Mouse (Mus musculus): ENCODE measurements around the gene Foxr2. TPM values are rescaled to one million over a fixed set of nuclear protein-coding genes. Genes with fewer than 3 reads are reported as not detected.

Foxr2 gene
- 0.07 and 0.11 TPM in 2 replicates for polyA plus RNA-seq (2014; fragmentation: Nextera tagmentation; extraction: Ambion mirVana)

GRCm38 (mm10) chrX:153118486-153118885, at the start of gene Foxr2:
Foxr2 (plus strand) TSS chrX:153118786.
- 0 out of 2 replicates have a peak, but pooled peaks cover 2% of the 10 kb centered on the region for H3K27me3 ChIP-seq (ENCODE audit: control insufficient read depth, insufficient read depth, low read length)

DNA sequence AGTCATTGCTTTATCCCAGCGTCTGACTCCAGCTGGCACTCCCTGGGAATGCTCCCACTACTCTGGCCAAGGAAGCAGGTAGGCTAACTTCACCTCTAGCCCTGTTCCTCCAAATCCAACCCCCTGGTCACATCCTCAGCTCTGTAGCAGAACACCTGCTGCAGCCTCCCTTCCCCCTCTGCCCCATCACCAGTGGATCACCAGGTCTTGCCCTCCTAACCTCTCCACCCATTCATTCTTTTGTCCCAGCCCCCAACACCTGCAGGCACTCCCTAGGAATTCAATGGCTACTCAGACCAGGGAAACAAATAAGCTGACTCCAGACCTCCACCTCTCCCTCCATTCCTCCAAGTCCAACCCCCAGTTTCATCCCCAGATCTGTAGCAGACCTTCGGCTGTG, 427 bp downstream of the Foxr2 start:
- ATAC-seq (ENCODE audit: insufficient number of reproducible peaks, low FRiP score, low TSS enrichment, low read depth), result no peak
- Histone ChIP-seq H3K27ac (replicated peaks; ENCODE audit: low read depth, low read length) (no peak overlapping the region), H3K36me3 (ENCODE audit: control insufficient read depth, insufficient read depth, low read length) (no peaks in the 10 kb centered on the region), H3K27me3 (ENCODE audit: control insufficient read depth, insufficient read depth, low read length) (0 out of 2 replicates have a peak, but pooled peaks cover 2% of the 10 kb centered on the region), H3K9me3 (ENCODE audit: control insufficient read depth, low read length) (no peaks in the 10 kb centered on the region), H3K9ac (ENCODE audit: low read length) (no peak overlapping the region), H3K4me2 (ENCODE audit: low read depth, severe bottlenecking) (no peak overlapping the region), H3K4me1 (ENCODE audit: control insufficient read depth, insufficient read depth, low read length) (no peaks in the 10 kb centered on the region), H3K4me3 (ENCODE audit: low read depth, low read length) (no peak overlapping the region)
- no peak for DNase-seq (ENCODE audit: low spot score)
- WGBS, result 36% methylated on average over 2 of the region's 2 CpGs

More at GRCm38 (mm10) chrX:153118486-153118885, at the start of gene Foxr2:
- ATAC-seq (ENCODE audit: insufficient number of reproducible peaks, low FRiP score, low TSS enrichment, low read depth), result no peak
- Histone ChIP-seq H3K4me3 (ENCODE audit: low read depth, low read length) (no peak within 1 kb of the TSS), H3K9ac (ENCODE audit: low read length) (no peak within 1 kb of the TSS), H3K27ac (replicated peaks; ENCODE audit: low read depth, low read length) (no peak within 1 kb of the TSS), H3K36me3 (ENCODE audit: control insufficient read depth, insufficient read depth, low read length) (no peaks in the 10 kb centered on the region), H3K4me1 (ENCODE audit: control insufficient read depth, insufficient read depth, low read length) (no peaks in the 10 kb centered on the region), H3K4me2 (ENCODE audit: low read depth, severe bottlenecking) (no peak within 1 kb of the TSS), H3K9me3 (ENCODE audit: control insufficient read depth, low read length) (no peaks in the 10 kb centered on the region)
- 15% methylated on average over 2 of the region's 3 CpGs for WGBS
- no peak for DNase-seq (ENCODE audit: low spot score)

DNA sequence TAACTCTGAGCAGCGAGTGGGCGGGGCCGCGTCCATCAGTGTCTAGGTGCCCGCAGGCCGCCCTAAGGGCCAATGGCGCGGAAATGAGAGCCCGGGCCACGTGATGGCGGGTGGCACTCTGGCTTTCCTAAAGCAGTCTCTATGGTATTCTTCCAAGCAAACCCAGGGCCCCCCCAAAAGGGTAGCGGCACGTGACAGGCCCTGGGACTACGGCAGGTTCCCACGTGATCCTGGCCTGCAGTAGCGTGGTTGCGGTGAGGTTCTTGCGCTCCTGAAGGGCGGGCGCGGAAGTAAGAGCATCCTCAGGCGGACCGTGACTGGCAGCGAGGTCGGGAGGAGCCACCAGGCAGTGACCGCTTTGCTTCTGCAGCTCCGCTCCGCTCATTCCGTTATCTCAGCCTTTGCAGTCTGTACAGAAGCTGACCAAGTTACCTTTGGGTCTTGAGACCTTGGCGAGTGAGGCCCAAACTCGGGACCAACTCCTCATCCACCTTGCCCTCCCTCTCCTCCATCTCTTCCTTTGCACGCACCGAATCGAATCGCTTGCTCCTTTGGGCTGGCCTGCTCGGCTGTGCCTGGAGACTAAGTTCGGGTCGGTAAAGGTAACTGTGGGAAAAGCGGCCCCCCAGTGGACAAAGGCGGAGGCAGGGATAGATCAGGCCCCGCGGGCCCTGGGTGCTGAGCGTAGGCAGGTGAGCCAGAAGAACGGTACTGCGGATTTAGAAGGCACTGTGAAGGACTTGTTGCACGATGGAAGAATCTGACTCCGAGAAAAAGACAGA, 21.3 kb downstream of the Foxr2 start, which contains the start of gene Rragb:
TSS of gene Rragb (plus strand) at position 248 of the 782 bp plus-strand sequence.
- peak; percentile 81 for DNase-seq (ENCODE audit: low spot score)
- Histone ChIP-seq H3K9me3 (ENCODE audit: control insufficient read depth, low read length) (no peaks in the 10 kb centered on the region), H3K27ac (replicated peaks; ENCODE audit: low read depth, low read length) (no peak within 1 kb of the TSS), H3K36me3 (ENCODE audit: control insufficient read depth, insufficient read depth, low read length) (no peaks in the 10 kb centered on the region), H3K4me1 (ENCODE audit: control insufficient read depth, insufficient read depth, low read length) (no peaks in the 10 kb centered on the region), H3K4me2 (ENCODE audit: low read depth, severe bottlenecking) (peak within 1 kb of the TSS; percentile 27), H3K9ac (ENCODE audit: low read length) (peak within 1 kb of the TSS; percentile 56), H3K27me3 (ENCODE audit: control insufficient read depth, insufficient read depth, low read length) (peaks cover 6% of the 10 kb centered on the region; the same call in 1 of the 2 replicates), H3K4me3 (ENCODE audit: low read depth, low read length) (peak within 1 kb of the TSS; percentile 35)
- 17% methylated on average over 47 of the region's 47 CpGs for WGBS
- ATAC-seq (ENCODE audit: insufficient number of reproducible peaks, low FRiP score, low TSS enrichment, low read depth), result peak; percentile 99

DNA sequence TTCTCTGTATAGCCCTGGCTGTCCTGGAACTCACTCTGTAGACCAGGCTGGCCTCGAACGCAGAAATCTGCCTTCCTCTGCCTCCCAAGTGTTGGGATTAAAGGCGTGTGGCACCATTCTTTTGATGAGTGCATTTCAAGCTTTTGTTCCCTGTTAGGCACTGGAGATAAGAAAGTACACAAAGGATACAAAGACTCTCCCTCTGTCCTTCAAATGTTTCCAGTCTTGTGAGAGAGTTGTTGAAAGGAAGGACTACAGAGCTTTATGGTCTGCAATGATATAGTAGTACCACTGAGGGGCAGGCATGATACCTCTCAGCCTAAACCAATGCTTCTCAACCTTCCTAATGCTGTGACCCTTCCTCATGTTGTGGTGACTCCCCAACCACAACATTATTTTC, 24.1 kb downstream of the Foxr2 start:
- Histone ChIP-seq H3K4me1 (ENCODE audit: control insufficient read depth, insufficient read depth, low read length) (no peaks in the 10 kb centered on the region), H3K36me3 (ENCODE audit: control insufficient read depth, insufficient read depth, low read length) (no peaks in the 10 kb centered on the region), H3K4me3 (ENCODE audit: low read depth, low read length) (no peak overlapping the region), H3K9me3 (ENCODE audit: control insufficient read depth, low read length) (no peaks in the 10 kb centered on the region), H3K27ac (replicated peaks; ENCODE audit: low read depth, low read length) (no peak overlapping the region), H3K4me2 (ENCODE audit: low read depth, severe bottlenecking) (no peak overlapping the region), H3K9ac (ENCODE audit: low read length) (no peak overlapping the region), H3K27me3 (ENCODE audit: control insufficient read depth, insufficient read depth, low read length) (peaks cover 6% of the 10 kb centered on the region; the same call in 1 of the 2 replicates)
- DNase-seq (ENCODE audit: low spot score) (no peak), ATAC-seq (ENCODE audit: insufficient number of reproducible peaks, low FRiP score, low TSS enrichment, low read depth) (no peak)
- 87% methylated on average over 3 of the region's 3 CpGs for WGBS

DNA sequence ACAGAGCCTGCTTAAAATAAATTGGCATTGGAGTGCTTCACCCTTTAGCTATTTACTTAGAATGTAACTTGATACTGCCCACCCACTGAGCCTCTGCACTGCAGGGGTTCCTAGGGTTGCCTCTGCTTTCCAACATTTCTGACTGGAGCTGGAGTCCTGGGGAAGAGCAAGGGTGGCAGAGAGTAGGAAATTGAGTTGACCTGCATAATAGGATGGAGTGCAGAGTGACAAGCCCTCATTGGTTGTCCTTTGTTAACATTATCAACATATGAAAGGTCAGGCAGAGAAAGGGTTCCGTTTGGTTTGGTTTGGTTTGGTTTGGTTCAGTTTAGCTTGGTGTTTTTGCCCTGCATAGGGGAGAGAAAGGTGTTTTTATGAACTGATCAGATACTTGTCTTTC, 33.2 kb downstream of the Foxr2 start:
- DNase-seq (ENCODE audit: low spot score), result no peak
- WGBS, result 44% methylated on average over 1 of the region's 1 CpGs
- no peak overlapping the region for H3K4me3 ChIP-seq (ENCODE audit: low read depth, low read length)

DNA sequence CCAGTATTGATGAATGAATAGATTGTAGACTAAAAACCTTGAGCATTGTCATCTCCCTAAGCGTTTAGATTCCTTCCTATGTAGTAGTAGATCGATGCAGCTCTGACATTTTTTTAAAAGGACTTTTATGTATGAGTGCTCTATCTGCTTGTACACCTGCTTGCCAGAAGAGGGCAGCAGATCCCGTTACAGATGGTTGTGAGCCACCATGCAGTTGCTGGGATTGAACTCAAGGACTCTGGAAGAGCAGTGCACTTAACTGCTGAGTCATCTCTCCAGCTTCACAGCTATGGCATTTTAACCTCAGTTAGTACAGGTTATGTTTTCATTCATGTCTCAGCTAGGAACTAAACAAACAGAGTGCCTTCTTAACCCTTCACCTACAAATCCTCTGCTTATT, 36.7 kb downstream of the Foxr2 start:
- WGBS, result 48% methylated on average over 3 of the region's 3 CpGs
- Histone ChIP-seq H3K4me1 (ENCODE audit: control insufficient read depth, insufficient read depth, low read length) (no peaks in the 10 kb centered on the region), H3K4me3 (ENCODE audit: low read depth, low read length) (no peak overlapping the region), H3K9me3 (ENCODE audit: control insufficient read depth, low read length) (no peaks in the 10 kb centered on the region), H3K27me3 (ENCODE audit: control insufficient read depth, insufficient read depth, low read length) (no peaks in the 10 kb centered on the region), H3K4me2 (ENCODE audit: low read depth, severe bottlenecking) (no peak overlapping the region), H3K27ac (replicated peaks; ENCODE audit: low read depth, low read length) (no peak overlapping the region), H3K36me3 (ENCODE audit: control insufficient read depth, insufficient read depth, low read length) (no peaks in the 10 kb centered on the region), H3K9ac (ENCODE audit: low read length) (no peak overlapping the region)
- DNase-seq (ENCODE audit: low spot score) (peak; percentile 40), ATAC-seq (ENCODE audit: insufficient number of reproducible peaks, low FRiP score, low TSS enrichment, low read depth) (no peak)

More for the DNA sequence above, 33.2 kb downstream of the Foxr2 start:
- H3K4me1 ChIP-seq (ENCODE audit: control insufficient read depth, insufficient read depth, low read length), result no peaks in the 10 kb centered on the region
- ATAC-seq (ENCODE audit: insufficient number of reproducible peaks, low FRiP score, low TSS enrichment, low read depth), result no peak
- H3K4me2 ChIP-seq (ENCODE audit: low read depth, severe bottlenecking), result no peak overlapping the region
- H3K9ac ChIP-seq (ENCODE audit: low read length), result no peak overlapping the region
- no peaks in the 10 kb centered on the region for H3K27me3 ChIP-seq (ENCODE audit: control insufficient read depth, insufficient read depth, low read length)
- H3K27ac ChIP-seq (replicated peaks; ENCODE audit: low read depth, low read length), result no peak overlapping the region
- H3K36me3 ChIP-seq (ENCODE audit: control insufficient read depth, insufficient read depth, low read length), result no peaks in the 10 kb centered on the region
- H3K9me3 ChIP-seq (ENCODE audit: control insufficient read depth, low read length), result no peaks in the 10 kb centered on the region

- H3K4me2 ChIP-seq (ENCODE audit: low read depth, severe bottlenecking), result no peak overlapping the region
- WGBS, result 15% methylated on average over 1 of the region's 1 CpGs
- ATAC-seq (ENCODE audit: insufficient number of reproducible peaks, low FRiP score, low TSS enrichment, low read depth) (no peak), DNase-seq (ENCODE audit: low spot score) (peak; percentile 22)
- no peak overlapping the region for H3K9ac ChIP-seq (ENCODE audit: low read length)
- H3K36me3 ChIP-seq (ENCODE audit: control insufficient read depth, insufficient read depth, low read length), result no peaks in the 10 kb centered on the region
- H3K9me3 ChIP-seq (ENCODE audit: control insufficient read depth, low read length), result no peaks in the 10 kb centered on the region
- H3K4me1 ChIP-seq (ENCODE audit: control insufficient read depth, insufficient read depth, low read length), result no peaks in the 10 kb centered on the region
- H3K27ac ChIP-seq (replicated peaks; ENCODE audit: low read depth, low read length), result no peak overlapping the region
- no peak overlapping the region for H3K4me3 ChIP-seq (ENCODE audit: low read depth, low read length)
- H3K27me3 ChIP-seq (ENCODE audit: control insufficient read depth, insufficient read depth, low read length), result no peaks in the 10 kb centered on the region
Measured at GRCm38 (mm10) chrX:153174786-153175185, 56.2 kb downstream of the Foxr2 start.

GRCm38 (mm10) chrX:153182221-153182620, 63.6 kb downstream of the Foxr2 start:
- 100% methylated on average over 2 of the region's 2 CpGs for WGBS
- Histone ChIP-seq H3K27ac (replicated peaks; ENCODE audit: low read depth, low read length) (no peak overlapping the region), H3K4me1 (ENCODE audit: control insufficient read depth, insufficient read depth, low read length) (no peaks in the 10 kb centered on the region), H3K4me2 (ENCODE audit: low read depth, severe bottlenecking) (no peak overlapping the region), H3K27me3 (ENCODE audit: control insufficient read depth, insufficient read depth, low read length) (no peaks in the 10 kb centered on the region), H3K9ac (ENCODE audit: low read length) (no peak overlapping the region), H3K9me3 (ENCODE audit: control insufficient read depth, low read length) (no peaks in the 10 kb centered on the region), H3K36me3 (ENCODE audit: control insufficient read depth, insufficient read depth, low read length) (no peaks in the 10 kb centered on the region), H3K4me3 (ENCODE audit: low read depth, low read length) (no peak overlapping the region)
- DNase-seq (ENCODE audit: low spot score), result no peak
- no peak for ATAC-seq (ENCODE audit: insufficient number of reproducible peaks, low FRiP score, low TSS enrichment, low read depth)

Measured in limb, embryonic 11.5 days (tissue).